9 mouse cellular contexts compared by ENCODE assay signal in the genomic region with DNA sequence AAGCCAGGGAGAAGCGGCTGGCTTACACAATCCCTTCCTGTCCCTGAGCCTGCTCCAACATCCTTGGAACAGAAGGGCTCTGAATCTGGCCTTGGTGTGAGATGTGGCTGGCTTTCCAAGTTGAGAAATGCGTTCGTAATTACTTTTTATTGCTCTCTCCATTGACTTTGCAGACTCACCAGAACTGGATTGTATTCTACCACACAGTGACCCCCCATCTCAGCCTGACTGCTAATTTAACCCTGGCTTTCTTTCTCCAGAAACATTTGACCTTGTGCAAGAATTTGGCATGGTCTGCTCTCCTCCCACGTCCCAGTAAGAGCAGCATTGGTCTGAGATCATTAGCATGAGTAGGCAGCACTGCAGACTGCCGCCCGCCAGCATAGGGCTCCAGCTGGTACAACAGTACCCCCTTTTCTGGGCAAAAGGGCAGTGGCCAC.
A peak's percentile ranks its signal among the peaks of the same experiment; 100 is the strongest.
DNase-seq lines count a peak whose midpoint lies in the region; TF ChIP-seq lines count a peak whose summit lies in the region.
"Had no signal": no experiment of that assay in that cellular context is flagged by ENCODE, and none has a peak within 500 bp of the region (broad histone marks: within the 10 kb centered on the region; RNA-seq: fewer than 3 reads in every experiment).

No protein-coding gene starts in this region.

- TF ChIP-seq POLR2A in lung, adult 2 months (IDR thresholded peaks at IDR 0.05; ENCODE audit: borderline replicate concordance, extremely low read depth, low read depth, low read length) = no peak

- DNase-seq in lung, adult 18-20 months = peak; percentile 33 to 56
- no peak for DNase-seq in lung, adult 2 months
- peak; percentile 74 for DNase-seq in cerebellum, adult 8-10 months
- peak; percentile 68 for DNase-seq in heart, embryonic 10.5 days (ENCODE audit: low spot score)
- DNase-seq in layer of hippocampus, postnatal 10 days (ENCODE audit: low spot score in 2 of 2) = peak; percentile 38 to 56
- DNase-seq in ovary, adult 18-20 months (ENCODE audit: low spot score) = peak; percentile 69
- no peak for DNase-seq in spleen, postnatal 14 days (ENCODE audit: low spot score in 2 of 2)
- DNase-seq in embryo, embryonic 10 days (ENCODE audit: low spot score) = no peak

- WGBS in lung, adult 2 months = 57% methylated on average over 6 of the region's 6 CpGs
- WGBS in heart, embryonic 10.5 days = 77% methylated on average over 6 of the region's 6 CpGs

- no peak for TF ChIP-seq CTCF in lung, adult 2 months (IDR thresholded peaks at IDR 0.05; ENCODE audit: insufficient read depth, low read length)

- H3K4me3 ChIP-seq in lung, adult 2 months (replicated peaks; ENCODE audit: extremely low read depth, low read depth, low read length) = no peak overlapping the region
- H3K4me3 ChIP-seq in heart, embryonic 10.5 days = no peak overlapping the region

- no peak overlapping the region for H3K27ac ChIP-seq in heart, embryonic 10.5 days

- no peaks in the 10 kb centered on the region; the same call in 1 of the 2 replicates for H3K4me1 ChIP-seq in lung, adult 2 months (ENCODE audit: control insufficient read depth, insufficient read depth, low read length)
- 0 out of 2 replicates have a peak, but pooled peaks cover 2% of the 10 kb centered on the region for H3K4me1 ChIP-seq in heart, embryonic 10.5 days

- H3K36me3 ChIP-seq in heart, embryonic 10.5 days = no peaks in the 10 kb centered on the region
- H3K36me3 ChIP-seq: G1E had no signal

- no peaks in the 10 kb centered on the region for H3K9me3 ChIP-seq in heart, embryonic 10.5 days
- H3K9me3 ChIP-seq: G1E had no signal

- H3K27me3 ChIP-seq in heart, embryonic 10.5 days (ENCODE audit: insufficient read depth, poor library complexity, severe bottlenecking) = peaks cover 46% of the 10 kb centered on the region

Comparison
In these comparisons a context has a peak if more than half of its experiments do, and no peak if none do; other contexts are left out.
1. DNase-seq: peak in lung, adult 18-20 months (2 of 2), cerebellum, adult 8-10 months (single experiment), heart, embryonic 10.5 days (single experiment), layer of hippocampus, postnatal 10 days (2 of 2) and ovary, adult 18-20 months (single experiment); none in lung, adult 2 months (single experiment), spleen, postnatal 14 days (0 of 2) and embryo, embryonic 10 days (single experiment).